Mouse (Mus musculus) stomach, embryonic 14.5 days (tissue): ENCODE data around the gene Taf3. TPM values are rescaled to one million over a fixed set of nuclear protein-coding genes. Genes with fewer than 3 reads are reported as not detected.

Experiments
- ATAC-seq: fragments of 200-750 bp; cut with Nextera tagmentation; 2 replicates; pipeline ENCODE4 v1.8.0; 2017; ENCODE audit warnings: low read depth, moderate TSS enrichment; ENCODE audit not compliant: insufficient number of reproducible peaks, insufficient read depth, low FRiP score
- H3K27ac ChIP-seq: fragments of 300-500 bp; sonication (generic); 2 replicates; pipeline ENCODE4 v1.5.1; 2014; ENCODE audit warnings: mild to moderate bottlenecking, low read length, moderate library complexity, mixed read lengths
- H3K27me3 ChIP-seq: fragments of 300-500 bp; sonication (generic); 2 replicates; pipeline ENCODE4 v1.6.1; 2014; ENCODE audit warnings: low read length, control low read depth, mixed read lengths; ENCODE audit not compliant: control insufficient read depth, insufficient read depth
- H3K36me3 ChIP-seq: fragments of 300-500 bp; sonication (generic); 2 replicates; pipeline ENCODE4 v1.6.1; 2014; ENCODE audit warnings: mild to moderate bottlenecking, control low read depth, low read length, moderate library complexity, mixed read lengths; ENCODE audit not compliant: control insufficient read depth, insufficient read depth
- H3K4me1 ChIP-seq: fragments of 300-500 bp; sonication (generic); 2 replicates; pipeline ENCODE4 v1.6.1; 2014; ENCODE audit warnings: low read length, control low read depth, mixed read lengths; ENCODE audit not compliant: control insufficient read depth, insufficient read depth
- H3K4me2 ChIP-seq: fragments of 300-500 bp; sonication (generic); replicated peaks from 2 replicates; pipeline ENCODE4 v1.6.1; 2014; ENCODE audit warnings: low read depth, low read length, control low read depth
- H3K4me3 ChIP-seq: fragments of 300-500 bp; sonication (generic); 2 replicates; pipeline ENCODE4 v1.5.1; 2014; ENCODE audit warnings: low read depth, low read length, control low read depth
- H3K9ac ChIP-seq: fragments of 300-500 bp; sonication (generic); replicated peaks from 2 replicates; pipeline ENCODE4 v1.6.1; 2014; ENCODE audit warnings: low read depth, mild to moderate bottlenecking, control low read depth, low read length, moderate library complexity, mixed read lengths
- H3K9me3 ChIP-seq: fragments of 300-500 bp; sonication (generic); 2 replicates; pipeline ENCODE4 v1.6.1; 2016; ENCODE audit warnings: low read depth, low read length, control low read depth; ENCODE audit not compliant: control insufficient read depth
- WGBS: fragments of 180-500 bp; shearing (Covaris S2); extraction: QIAGEN DNeasy Blood & Tissue Kit; methylation state at CpG from one replicate; pipeline ENCODE4 v1.1.7; 2014; 5-methylcytosine and 5-hydroxymethylcytosine counted together
- polyA plus RNA-seq: library from polyadenylated mRNA; unstranded; fragments of >200 nt; fragmentation: Nextera tagmentation; extraction: Ambion mirVana; gene quantifications from 2 replicates; pipeline ENCODE4 v1.2.1, GENCODE M21; 2014

The Taf3 gene
- polyA plus RNA-seq, 1 experiment from 2014 or later, result 14.3 TPM

GRCm38 (mm10) chr2:9881611-9882023 is 166.8 kb downstream of the Taf3 start:
- Histone ChIP-seq H3K27me3 (peaks cover 35% of the 10 kb centered on the region), H3K4me3 (peak overlapping the region; percentile 23; the same call in 1 of the 2 replicates), H3K9ac (no peak overlapping the region), H3K4me2 (peak overlapping the region; percentile 40), H3K27ac (no peak overlapping the region), H3K36me3 (no peaks in the 10 kb centered on the region), H3K4me1 (peaks cover 11% of the 10 kb centered on the region; the same call in 1 of the 2 replicates), H3K9me3 (no peaks in the 10 kb centered on the region)
- no peak for ATAC-seq
- WGBS, result 4% methylated on average over 12 of the region's 13 CpGs

- Histone ChIP-seq H3K36me3 (no peaks in the 10 kb centered on the region), H3K27ac (no peak within 1 kb of the TSS), H3K9me3 (no peaks in the 10 kb centered on the region), H3K4me2 (peak within 1 kb of the TSS; percentile 40), H3K4me3 (peak within 1 kb of the TSS; percentile 23), H3K27me3 (peaks cover 30% of the 10 kb centered on the region), H3K9ac (no peak within 1 kb of the TSS), H3K4me1 (peaks cover 11% of the 10 kb centered on the region; the same call in 1 of the 2 replicates)
- no peak for ATAC-seq
- WGBS, result 1% methylated on average over 34 of the region's 35 CpGs
These were observed 167.3 kb downstream of the Taf3 start, which contains the start of gene 4930412O13Rik for GRCm38 (mm10) chr2:9881051-9881591. TSS of gene 4930412O13Rik (plus strand) at chr2:9881252.

DNA sequence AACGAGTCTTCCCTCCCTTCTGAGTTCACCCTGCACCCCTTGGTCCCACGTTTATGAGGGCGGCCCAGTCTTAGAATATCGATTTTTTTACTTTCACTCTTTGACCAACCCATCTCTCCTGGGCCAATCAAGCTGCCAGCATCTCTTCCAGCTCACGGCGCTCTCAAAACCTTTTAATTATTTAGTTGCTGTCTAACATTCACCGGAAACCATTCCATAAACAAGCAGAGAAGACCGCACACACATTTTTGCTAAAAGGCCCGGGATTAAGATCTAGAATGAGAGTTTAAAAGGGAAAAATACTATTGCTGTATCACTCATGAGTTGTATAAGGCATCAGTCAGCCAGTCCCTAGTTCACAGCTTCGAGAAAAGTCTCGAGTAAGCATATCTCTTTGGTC is 168.1 kb downstream of the Taf3 start:
- Histone ChIP-seq H3K4me1 (peaks cover 11% of the 10 kb centered on the region; the same call in 1 of the 2 replicates), H3K4me3 (no peak overlapping the region), H3K9ac (no peak overlapping the region), H3K9me3 (no peaks in the 10 kb centered on the region), H3K27me3 (peaks cover 26% of the 10 kb centered on the region), H3K27ac (no peak overlapping the region), H3K36me3 (no peaks in the 10 kb centered on the region), H3K4me2 (no peak overlapping the region)
- 8% methylated on average over 11 of the region's 11 CpGs for WGBS
- no peak for ATAC-seq

- Histone ChIP-seq H3K4me2 (peak overlapping the region; percentile 97), H3K27me3 (peaks cover 24% of the 10 kb centered on the region), H3K9ac (no peak overlapping the region), H3K27ac (no peak overlapping the region), H3K9me3 (no peaks in the 10 kb centered on the region), H3K4me1 (peaks cover 11% of the 10 kb centered on the region; the same call in 1 of the 2 replicates), H3K4me3 (peak overlapping the region; percentile 41), H3K36me3 (no peaks in the 10 kb centered on the region)
- peak; percentile 95 for ATAC-seq
- under 1% methylated on average over 21 of the region's 21 CpGs for WGBS
These were observed 168.9 kb downstream of the Taf3 start for GRCm38 (mm10) chr2:9879493-9879892.

- 0% methylated on average over 22 of the region's 22 CpGs for WGBS
- no peak overlapping the region for H3K27ac ChIP-seq
- ATAC-seq, result no peak; the same call in 1 of the 2 replicates
- peak overlapping the region; percentile 41 for H3K4me3 ChIP-seq
- H3K36me3 ChIP-seq, result no peaks in the 10 kb centered on the region
- H3K4me1 ChIP-seq, result peaks cover 11% of the 10 kb centered on the region; the same call in 1 of the 2 replicates
- H3K9ac ChIP-seq, result no peak overlapping the region
- no peaks in the 10 kb centered on the region for H3K9me3 ChIP-seq
- H3K4me2 ChIP-seq, result peak overlapping the region; percentile 97
- peaks cover 26% of the 10 kb centered on the region for H3K27me3 ChIP-seq
These were observed 169.3 kb downstream of the Taf3 start for GRCm38 (mm10) chr2:9879092-9879491.

DNA sequence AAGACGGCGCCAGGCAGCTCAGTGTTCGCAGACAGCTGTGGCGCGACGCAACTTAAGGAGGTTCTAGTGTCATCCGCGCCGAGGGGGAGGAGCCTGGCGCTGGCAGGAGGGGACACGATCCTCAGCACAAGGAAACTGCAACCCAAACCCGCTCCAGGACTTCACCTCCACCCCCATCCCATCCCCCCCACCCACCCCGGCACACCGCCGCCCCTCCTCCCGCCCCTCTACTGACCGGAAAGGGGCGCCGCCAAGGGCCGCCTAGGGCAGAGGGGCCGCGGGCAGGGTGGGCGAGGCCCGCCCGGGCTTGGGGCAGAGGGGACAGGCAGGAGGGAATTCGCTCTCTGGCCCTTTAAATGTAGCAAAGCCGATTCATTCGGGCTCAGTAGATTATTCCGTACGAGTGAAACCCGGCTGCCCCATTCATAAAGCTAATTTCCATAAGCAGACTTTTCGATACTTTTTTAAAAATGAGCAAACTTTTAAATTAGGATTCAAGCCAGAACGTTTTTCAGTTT is 169.8 kb downstream of the Taf3 start:
- WGBS, result under 1% methylated on average over 33 of the region's 33 CpGs
- Histone ChIP-seq H3K27ac (no peak overlapping the region), H3K4me2 (peak overlapping the region; percentile 97), H3K9ac (no peak overlapping the region), H3K36me3 (no peaks in the 10 kb centered on the region), H3K4me1 (peaks cover 11% of the 10 kb centered on the region; the same call in 1 of the 2 replicates), H3K4me3 (peak overlapping the region; percentile 41), H3K27me3 (peaks cover 30% of the 10 kb centered on the region), H3K9me3 (no peaks in the 10 kb centered on the region)
- no peak for ATAC-seq

DNA sequence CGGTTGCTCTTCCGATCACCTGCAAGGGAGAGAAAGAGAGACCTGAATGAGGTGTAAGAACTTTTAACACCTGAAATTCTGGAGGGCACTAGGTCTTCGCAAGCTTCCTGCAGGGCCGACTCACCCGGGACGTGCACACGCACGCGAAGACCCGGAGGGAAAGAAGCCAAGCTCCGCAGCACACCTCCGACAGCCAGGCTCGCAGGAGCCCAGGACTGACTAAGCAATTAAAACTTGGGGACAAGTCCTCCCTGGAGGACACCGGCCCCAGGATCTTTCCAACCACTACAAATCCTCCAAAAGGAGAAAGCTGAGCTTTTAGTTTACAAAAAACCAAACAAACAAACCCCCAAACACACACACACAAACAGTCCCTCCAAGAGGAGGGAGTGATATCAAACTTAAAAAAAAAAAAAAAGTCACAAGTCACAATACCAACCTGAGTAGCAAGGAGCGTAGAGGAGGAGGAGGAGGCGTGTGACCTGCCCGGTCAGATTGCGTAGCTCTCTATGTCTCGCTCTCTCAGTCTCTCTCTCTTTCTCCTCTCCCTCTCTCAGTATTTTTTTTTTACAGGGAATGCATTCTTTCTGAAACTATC is 170.3 kb downstream of the Taf3 start:
- H3K4me1 ChIP-seq, result peaks cover 11% of the 10 kb centered on the region; the same call in 1 of the 2 replicates
- H3K36me3 ChIP-seq, result no peaks in the 10 kb centered on the region
- WGBS, result under 1% methylated on average over 19 of the region's 19 CpGs
- peak overlapping the region; percentile 41 for H3K4me3 ChIP-seq
- no peaks in the 10 kb centered on the region for H3K9me3 ChIP-seq
- peaks cover 33% of the 10 kb centered on the region for H3K27me3 ChIP-seq
- H3K9ac ChIP-seq, result no peak overlapping the region; the same call in 1 of the 2 replicates
- H3K4me2 ChIP-seq, result peak overlapping the region; percentile 97
- no peak for ATAC-seq
- H3K27ac ChIP-seq, result no peak overlapping the region

- Histone ChIP-seq H3K9ac (no peak overlapping the region; the same call in 1 of the 2 replicates), H3K4me1 (peaks cover 11% of the 10 kb centered on the region; the same call in 1 of the 2 replicates), H3K4me3 (peak overlapping the region; percentile 41), H3K9me3 (no peaks in the 10 kb centered on the region), H3K27me3 (peaks cover 35% of the 10 kb centered on the region), H3K36me3 (no peaks in the 10 kb centered on the region), H3K4me2 (peak overlapping the region; percentile 97), H3K27ac (no peak overlapping the region; the same call in 1 of the 2 replicates)
- under 1% methylated on average over 35 of the region's 35 CpGs for WGBS
- no peak for ATAC-seq
These were observed 171.1 kb downstream of the Taf3 start for GRCm38 (mm10) chr2:9877326-9877690.
